Mouse (Mus musculus) left cerebral cortex, postnatal 36 days (tissue): ENCODE data around the gene Mad1l1. TPM values are rescaled to one million over a fixed set of nuclear protein-coding genes. Genes with fewer than 3 reads are reported as not detected.
"Not testable (repeated sequence)": the region's sequence is repeated elsewhere in the genome, so short reads cannot be mapped to it uniquely, and the experiment has no call there.

ENCODE experiments used
- DNase-seq, 2 experiments: peaks; one replicate each; pipeline ENCODE4 v3.0.0; 2021 to 2022; ENCODE audit warnings: low spot score in 2 of 2, mixed read lengths in 1 of 2
- intact Hi-C: fragments of 180-260 bp; cut with DNase I; formaldehyde crosslinking; loops from one replicate; pipeline ENCODE4 v1.15.1; 2025
- total RNA-seq, 2 experiments: library from RNA; stranded (reverse); gene quantifications; 2 replicates each; pipeline ENCODE4 v1.2.3; 2021

Mad1l1 gene
- 10 to 100 TPM; 16.7 to 19.5 TPM for total RNA-seq

- peak; percentile 89 to 91 for DNase-seq
- intact Hi-C loops = loop anchor here (5.0 kb wide), 1 partner anchor 96 kb away; the partner anchor contains the start of gene Eif3b
These were observed at the start of gene Mad1l1, which contains the start of gene Nudt1 for GRCm38 (mm10) chr5:140321042-140321755. TSS of gene Mad1l1 (minus strand) at chr5:140321552. TSS of gene Nudt1 (plus strand) at chr5:140321656.

GRCm38 (mm10) chr5:140370446-140371254 lies 49.3 kb upstream of the Mad1l1 start:
- intact Hi-C loops = no loop called here
- DNase-seq = no peak

- DNase-seq = no peak
- intact Hi-C loops = no loop called here
These were observed 48.1 kb upstream of the Mad1l1 start for GRCm38 (mm10) chr5:140369466-140369865.

- DNase-seq = no peak
- intact Hi-C loops = no loop called here
These were observed 47.6 kb upstream of the Mad1l1 start for GRCm38 (mm10) chr5:140368926-140369325.

GRCm38 (mm10) chr5:140368126-140368525 lies 46.8 kb upstream of the Mad1l1 start:
- DNase-seq, intact Hi-C loops: not testable (repeated sequence)

- DNase-seq = no peak
- intact Hi-C loops = no loop called here
These were observed 43.1 kb upstream of the Mad1l1 start for GRCm38 (mm10) chr5:140364415-140364814.

- no peak for DNase-seq
- intact Hi-C loops = no loop called here
These were observed 38.8 kb upstream of the Mad1l1 start for GRCm38 (mm10) chr5:140359930-140360674.

- no peak for DNase-seq
- intact Hi-C loops = no loop called here
These were observed 36.1 kb upstream of the Mad1l1 start for GRCm38 (mm10) chr5:140357466-140357865.

- intact Hi-C loops = no loop called here
- no peak for DNase-seq
These were observed 34.6 kb upstream of the Mad1l1 start for GRCm38 (mm10) chr5:140355934-140356333.

GRCm38 (mm10) chr5:140352352-140352751 lies 31.0 kb upstream of the Mad1l1 start:
- DNase-seq = no peak
- intact Hi-C loops = no loop called here

- intact Hi-C loops = no loop called here
- DNase-seq = no peak
These were observed 29.6 kb upstream of the Mad1l1 start for GRCm38 (mm10) chr5:140350731-140351497.

GRCm38 (mm10) chr5:140349882-140350281 lies 28.5 kb upstream of the Mad1l1 start:
- intact Hi-C loops = loop anchor here (10.0 kb wide), 1 partner anchor 255 kb away; the partner anchor contains the start of gene Lfng

GRCm38 (mm10) chr5:140346050-140346449 lies 24.7 kb upstream of the Mad1l1 start:
- intact Hi-C loops = loop anchor here (10.0 kb wide), 1 partner anchor 259 kb away; the partner anchor contains the start of gene Lfng
- no peak for DNase-seq

More at GRCm38 (mm10) chr5:140349882-140350281, 28.5 kb upstream of the Mad1l1 start:
- DNase-seq = no peak

GRCm38 (mm10) chr5:140345244-140345643 lies 23.9 kb upstream of the Mad1l1 start:
- intact Hi-C loops = loop anchor here (10.0 kb wide), 1 partner anchor 260 kb away; the partner anchor contains the start of gene Lfng
- DNase-seq = no peak

GRCm38 (mm10) chr5:140342880-140343279 lies 21.5 kb upstream of the Mad1l1 start:
- intact Hi-C loops = loop anchor here (10.0 kb wide), 1 partner anchor 262 kb away; the partner anchor contains the start of gene Lfng
- no peak for DNase-seq

GRCm38 (mm10) chr5:140339836-140340235 lies 18.5 kb upstream of the Mad1l1 start:
- intact Hi-C loops = loop anchor here (5.0 to 10.0 kb wide), 2 partner anchors 72 to 265 kb away; partner anchors contain the start of gene Lfng
- DNase-seq = no peak

- no peak for DNase-seq
- intact Hi-C loops = loop anchor here (5.0 kb wide), 1 partner anchor 74 kb away; no protein-coding TSS in a partner anchor
These were observed 17.4 kb upstream of the Mad1l1 start for GRCm38 (mm10) chr5:140338779-140339178.

GRCm38 (mm10) chr5:140336680-140337079 lies 15.3 kb upstream of the Mad1l1 start:
- DNase-seq = peak in 1 of 2 experiments; percentile 15
- intact Hi-C loops = loop anchor here (5.0 kb wide), 1 partner anchor 76 kb away; no protein-coding TSS in a partner anchor

- intact Hi-C loops = loop anchor here (5.0 kb wide), 1 partner anchor 496 kb away; no protein-coding TSS in a partner anchor
- DNase-seq = no peak
These were observed 12.3 kb upstream of the Mad1l1 start for GRCm38 (mm10) chr5:140333631-140334030.
